Mouse (Mus musculus) kidney, postnatal 25 days (tissue): ENCODE measurements around the gene Usp7.
"Not testable (repeated sequence)": the region's sequence is repeated elsewhere in the genome, so short reads cannot be mapped to it uniquely, and the experiment has no call there.

Source experiments
- DNase-seq, 2 experiments: peaks; one replicate each; pipeline ENCODE4 v3.0.0; 2021; ENCODE audit warnings: mixed read lengths in 2 of 2

Gene Usp7

DNA sequence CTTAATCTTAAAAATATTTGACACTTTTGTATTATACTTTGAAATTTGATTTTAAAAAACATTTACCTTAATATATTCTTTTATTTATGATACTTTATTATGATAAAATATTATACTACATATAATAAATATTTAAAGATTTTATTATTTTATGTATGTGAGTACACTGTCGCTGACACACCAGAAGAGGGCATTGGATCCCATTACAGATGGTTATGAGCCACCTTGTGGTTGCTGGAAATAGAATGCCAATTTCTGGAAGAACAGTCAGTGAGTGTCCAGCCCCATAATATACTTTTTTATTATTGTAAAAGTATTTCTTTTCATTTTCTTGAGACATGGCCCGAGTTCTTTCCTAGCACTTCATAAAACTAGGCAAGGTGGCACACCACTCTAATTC, 10.4 kb downstream of the Usp7 start:
- no peak for DNase-seq

GRCm38 (mm10) chr16:8781191-8781590, 10.9 kb downstream of the Usp7 start:
- no peak for DNase-seq

DNA sequence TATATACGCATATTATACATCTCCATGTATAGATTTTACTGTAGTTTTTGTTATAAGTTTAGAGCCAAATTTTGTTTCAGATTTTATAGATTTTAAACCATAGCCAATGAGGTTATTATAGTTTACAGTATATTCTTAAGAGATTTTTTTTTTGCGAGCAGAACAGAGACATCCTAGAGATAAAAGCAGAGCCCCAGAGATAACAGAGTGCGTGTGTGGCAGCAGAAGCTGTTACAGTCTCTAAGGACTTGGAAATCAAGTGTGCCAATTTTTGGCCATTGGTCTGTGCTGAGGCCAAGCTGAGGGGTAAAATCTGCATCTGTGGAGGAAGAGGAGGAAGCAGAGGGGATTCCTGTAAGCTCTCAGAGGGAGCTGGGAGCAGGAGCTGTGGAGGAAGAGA, 11.9 kb downstream of the Usp7 start:
- no peak for DNase-seq

DNA sequence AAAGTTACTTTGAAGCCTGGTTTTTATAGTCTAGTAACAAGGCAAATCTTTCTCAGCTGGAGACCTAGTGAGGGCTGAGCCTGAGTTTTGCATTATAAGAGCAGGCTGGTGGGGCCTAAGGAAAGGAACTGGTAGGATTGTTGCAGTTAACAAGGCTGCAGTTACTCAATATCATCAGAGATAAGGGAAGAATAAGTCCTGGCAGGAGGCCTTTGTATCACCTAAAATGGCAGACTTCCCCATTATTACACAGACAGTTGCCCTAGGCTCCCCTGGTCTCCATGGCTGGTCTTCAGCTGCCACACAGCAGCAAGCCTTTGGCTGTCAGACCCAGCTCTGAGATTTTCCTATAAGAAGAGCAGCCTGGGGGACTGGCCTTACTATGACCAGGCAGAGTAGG, 13.4 kb downstream of the Usp7 start:
- DNase-seq: no peak

- no peak for DNase-seq
Observed at GRCm38 (mm10) chr16:8777202-8777601, 14.9 kb downstream of the Usp7 start.

DNA sequence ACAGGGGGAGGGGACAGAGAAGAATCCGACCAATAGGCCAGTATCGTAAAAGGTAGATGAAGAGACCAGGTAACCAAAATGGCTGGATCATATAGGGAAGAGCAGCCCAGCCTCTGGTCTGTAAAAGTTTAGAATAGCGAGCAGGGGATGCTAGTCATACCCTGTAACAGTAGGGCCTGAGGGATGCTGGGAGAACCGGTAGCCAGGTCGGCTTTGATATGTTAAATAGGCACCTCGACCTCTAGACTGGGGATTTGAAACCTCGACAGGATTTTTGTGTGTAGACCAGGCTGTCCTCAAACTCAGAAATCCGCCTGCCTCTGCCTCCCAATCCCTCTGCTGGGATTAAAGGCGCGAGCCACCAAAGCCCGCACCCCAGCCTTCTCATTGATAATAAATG, 15.5 kb downstream of the Usp7 start:
- DNase-seq: no peak

DNA sequence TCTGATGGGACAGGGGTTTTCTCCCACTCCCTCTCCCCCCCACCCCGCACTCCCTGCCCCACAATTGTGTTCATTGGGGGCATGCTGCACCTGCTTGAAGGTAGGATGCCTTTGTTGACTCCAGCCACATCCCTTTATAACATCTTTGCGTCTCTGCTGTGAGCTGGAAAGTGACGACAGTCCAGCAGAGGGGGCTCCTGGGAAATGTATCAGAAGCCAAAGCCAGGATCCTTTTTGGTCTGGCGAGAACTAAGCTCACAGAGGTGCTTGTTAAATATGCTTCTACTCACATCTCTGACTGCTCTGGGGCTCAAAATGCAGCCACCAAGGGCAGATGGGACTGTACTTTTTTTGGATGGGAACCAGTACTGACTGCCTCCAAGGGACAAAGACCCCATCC, 21.0 kb downstream of the Usp7 start:
- DNase-seq: no peak

GRCm38 (mm10) chr16:8770342-8770741, 21.8 kb downstream of the Usp7 start:
- DNase-seq: not testable (repeated sequence)

- DNase-seq: no peak
Observed at GRCm38 (mm10) chr16:8769466-8769865, 22.6 kb downstream of the Usp7 start.

GRCm38 (mm10) chr16:8769065-8769464, 23.0 kb downstream of the Usp7 start:
- DNase-seq: peak; percentile 80 to 82

GRCm38 (mm10) chr16:8768588-8768987, 23.5 kb downstream of the Usp7 start:
- DNase-seq: peak; percentile 11 to 46

DNA sequence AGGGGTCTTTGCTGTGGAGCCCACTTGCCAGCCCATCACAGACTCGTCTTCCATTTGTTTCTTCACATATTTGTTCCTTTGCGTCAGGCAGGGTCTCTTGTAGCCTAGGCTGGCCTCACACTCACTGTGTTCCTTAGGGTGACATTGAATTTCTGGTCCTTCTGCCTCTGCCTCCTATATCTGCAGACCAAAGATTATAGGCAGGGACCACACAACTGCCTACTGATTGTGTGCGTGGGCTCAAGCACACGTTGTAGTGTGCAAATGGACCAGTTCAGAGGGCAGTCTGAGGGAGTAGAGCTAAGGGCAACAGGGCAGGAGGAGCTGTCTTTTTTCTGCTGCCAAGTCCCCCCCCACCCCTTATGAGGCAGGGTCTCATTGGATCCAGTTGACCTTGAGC, 24.0 kb downstream of the Usp7 start:
- no peak for DNase-seq

DNA sequence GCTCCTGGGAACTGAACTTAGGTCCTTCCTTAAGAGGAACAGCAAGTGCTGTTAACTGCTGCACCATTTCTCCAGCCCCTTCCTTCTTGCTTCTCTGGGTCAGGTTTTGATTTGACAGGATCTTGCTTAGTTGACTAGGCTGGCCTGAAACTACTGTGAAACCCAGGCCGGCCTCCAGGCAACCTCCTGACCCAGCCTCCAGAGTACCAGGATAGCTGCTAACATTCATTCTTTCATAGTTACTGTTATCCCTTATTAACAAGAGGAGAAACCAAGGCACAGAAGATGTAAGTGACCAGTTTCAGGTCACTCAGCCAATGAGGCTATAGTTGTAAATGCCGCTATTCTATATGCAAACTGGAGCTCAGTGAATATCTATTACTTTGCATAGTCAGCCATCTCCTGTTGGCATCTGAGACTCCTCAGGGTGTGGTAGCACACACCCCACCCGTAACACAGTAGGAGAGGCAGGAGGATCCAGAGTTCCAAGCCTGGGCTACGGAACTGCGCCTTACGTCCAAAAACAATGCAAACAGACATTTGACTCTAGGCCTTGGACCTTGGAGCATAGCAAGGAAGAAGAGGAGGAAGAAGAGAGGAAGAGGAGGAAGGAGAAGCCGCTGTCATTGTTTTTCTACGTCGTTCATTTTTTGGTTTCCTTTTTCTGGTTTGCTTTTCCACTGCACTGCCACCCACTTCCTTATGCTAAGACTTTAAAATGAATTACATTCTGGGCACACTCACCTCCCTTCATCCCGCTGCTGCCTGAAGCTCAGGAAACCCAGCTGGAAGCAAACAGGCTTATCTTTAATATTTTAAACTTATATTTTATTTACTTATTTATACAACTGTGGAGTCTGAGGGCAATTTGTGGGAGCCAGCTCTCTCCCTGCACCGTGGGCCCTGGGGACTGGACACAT, 24.7 kb downstream of the Usp7 start:
- DNase-seq: no peak

- DNase-seq: no peak
Observed at GRCm38 (mm10) chr16:8766196-8766595, 25.9 kb downstream of the Usp7 start.

DNA sequence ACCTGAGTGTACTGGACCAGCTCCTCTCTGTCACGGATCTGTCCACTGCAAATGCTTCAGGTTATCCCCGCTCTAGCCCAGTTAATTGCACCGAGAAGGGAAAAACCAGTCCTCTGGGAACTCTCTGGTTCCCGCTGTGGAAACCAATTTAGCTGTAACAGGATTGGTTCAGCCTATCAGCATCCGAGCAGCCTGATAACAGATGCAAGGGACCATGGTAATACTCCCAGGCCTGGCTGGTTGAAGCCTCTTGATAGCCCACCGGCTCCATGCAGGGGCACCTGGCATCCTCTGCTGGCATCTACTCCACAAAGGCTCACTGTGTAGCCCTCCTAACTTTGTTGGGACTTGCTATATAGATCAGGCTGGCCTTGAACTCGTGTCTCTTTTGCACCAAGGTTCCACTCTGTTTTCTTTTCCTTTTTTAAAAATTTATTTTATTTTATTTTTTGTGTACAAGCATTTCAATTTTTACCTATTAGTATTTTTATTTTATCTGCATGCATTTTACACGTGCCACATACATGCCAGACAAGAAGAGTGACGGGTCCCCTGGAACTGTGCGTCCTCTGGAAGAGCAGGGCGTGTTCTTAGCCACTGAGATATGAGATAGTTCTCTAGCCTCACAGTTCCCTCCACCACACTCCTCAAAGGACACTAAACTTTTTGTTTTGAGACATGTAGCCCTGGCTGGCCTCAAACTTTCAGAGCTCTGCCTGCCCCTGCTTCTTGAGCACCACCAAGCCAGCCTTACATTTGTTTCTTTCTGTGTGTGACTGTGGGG, 27.8 kb downstream of the Usp7 start:
- no peak for DNase-seq

DNA sequence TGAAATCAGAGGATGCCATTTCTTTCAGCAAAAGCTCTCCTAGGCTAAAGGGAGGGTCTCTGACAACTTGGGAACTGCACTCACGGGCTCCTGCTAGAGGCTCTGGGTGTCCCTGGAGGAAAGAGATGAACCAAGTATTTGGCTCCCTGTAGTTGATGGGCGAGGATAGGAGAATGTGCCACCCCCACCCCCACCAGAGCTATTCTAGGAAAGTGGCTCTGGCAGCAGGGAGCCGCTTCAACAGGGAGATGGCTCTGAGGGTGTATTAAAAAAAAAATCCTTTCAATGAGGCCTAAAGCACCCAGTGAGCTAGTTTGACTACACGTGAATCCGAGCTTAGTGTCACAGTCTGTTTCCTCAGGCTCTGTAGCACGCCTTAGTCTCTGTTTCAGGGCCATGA, 29.1 kb downstream of the Usp7 start:
- DNase-seq: no peak

DNA sequence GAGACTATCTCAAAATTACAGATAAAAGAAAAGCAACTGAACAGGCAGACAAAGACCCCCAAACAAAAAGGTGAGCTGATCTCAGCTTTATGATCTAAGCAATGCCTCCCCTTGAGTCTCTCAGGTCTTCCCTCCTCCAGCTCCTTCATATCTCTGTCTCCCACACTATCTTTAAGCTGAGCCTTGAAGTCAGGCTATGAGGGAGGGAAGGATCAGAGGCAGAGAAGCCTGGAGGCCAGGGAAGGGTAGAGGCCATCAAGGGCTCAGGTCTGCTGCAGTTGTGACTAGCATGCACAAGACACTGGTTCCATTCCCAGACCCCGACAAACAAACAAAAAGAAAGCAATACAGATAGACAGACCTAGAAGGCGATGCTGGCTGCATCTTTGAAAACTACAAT, 30.2 kb downstream of the Usp7 start:
- no peak for DNase-seq

DNA sequence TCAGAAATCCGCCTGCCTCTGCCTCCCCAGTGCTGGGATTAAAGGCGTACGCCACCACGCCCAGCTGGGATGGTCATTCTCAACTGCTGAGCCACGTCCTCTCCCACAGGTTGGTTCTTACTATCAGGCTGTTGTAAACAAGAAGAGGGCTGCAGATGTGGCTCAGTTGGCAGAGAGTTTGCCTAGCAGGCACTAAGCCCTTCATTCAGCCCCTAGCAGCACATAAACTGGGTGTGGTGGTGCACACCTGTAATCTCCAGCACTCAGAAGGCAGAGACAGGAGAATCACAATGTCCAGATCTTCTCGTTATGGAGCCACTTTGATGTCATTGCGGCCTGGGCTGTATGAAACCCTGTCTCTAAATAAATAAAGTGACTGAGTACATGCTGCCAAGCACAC, 31.1 kb downstream of the Usp7 start:
- DNase-seq: no peak

- no peak for DNase-seq
Observed at GRCm38 (mm10) chr16:8758979-8759378, 33.1 kb downstream of the Usp7 start.

- no peak for DNase-seq
Observed at GRCm38 (mm10) chr16:8758193-8758592, 33.9 kb downstream of the Usp7 start.

- DNase-seq: not testable (repeated sequence)
Observed at GRCm38 (mm10) chr16:8757586-8757985, 34.5 kb downstream of the Usp7 start.

DNA sequence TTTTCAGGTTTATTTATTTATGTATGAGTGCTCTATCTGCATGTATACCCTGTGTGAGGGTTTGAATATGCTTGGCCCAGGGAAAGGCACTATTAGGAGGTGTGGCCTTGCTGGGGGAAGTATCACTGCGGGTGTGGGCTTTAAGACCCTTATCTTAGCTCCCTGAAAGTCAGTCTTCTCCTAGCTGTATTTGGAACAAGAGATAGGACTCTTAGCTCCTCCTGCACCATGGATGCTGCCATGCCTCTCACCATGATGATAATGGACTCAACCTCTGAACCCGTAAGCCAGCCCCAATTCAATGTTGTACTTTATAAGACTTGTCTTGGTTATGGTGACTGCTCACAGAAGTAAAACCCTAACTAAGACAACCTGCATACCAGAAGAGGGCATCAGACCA, 39.8 kb downstream of the Usp7 start:
- DNase-seq: no peak

GRCm38 (mm10) chr16:8751555-8752235, 40.4 kb downstream of the Usp7 start:
- no peak for DNase-seq
